Mouse (Mus musculus): ENCODE data around the gene Clock.

DNA sequence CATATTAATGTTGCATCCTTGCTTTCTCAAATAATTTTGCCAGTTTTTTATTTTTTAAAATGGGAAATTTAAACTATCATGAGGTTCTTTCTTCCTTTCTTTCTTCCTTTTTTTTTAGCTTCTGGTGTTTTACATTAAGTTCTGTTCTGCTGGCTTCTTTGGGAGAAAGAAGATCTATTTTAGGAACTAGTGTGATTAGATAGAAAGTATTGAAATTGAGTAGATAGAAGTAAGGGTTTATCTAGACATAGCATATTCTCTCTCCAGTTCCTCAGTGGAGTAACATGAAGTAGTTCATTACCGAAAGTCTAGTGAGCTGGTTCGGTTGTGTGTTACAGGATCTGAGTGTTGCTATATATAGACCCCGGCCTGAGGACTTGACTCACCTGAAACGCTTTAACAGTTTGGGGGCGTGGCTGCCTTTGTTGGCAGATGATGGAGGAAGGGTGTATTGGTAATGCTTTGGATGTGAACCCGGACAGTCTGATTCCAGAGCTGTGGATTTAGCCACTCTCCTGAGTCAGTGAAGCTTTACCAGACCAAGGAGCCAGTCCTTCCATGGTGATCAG lies 110.1 kb downstream of the Clock start:
- TF ChIP-seq POLR2A (IDR thresholded peaks at IDR 0.05; ENCODE audit: insufficient read depth, low read depth, low read length) (no peak), CTCF (IDR thresholded peaks at IDR 0.05) (no peak), EP300 (IDR thresholded peaks at IDR 0.05; ENCODE audit: insufficient read depth, low read depth, low read length) (no peak)
